Mouse (Mus musculus) retina, postnatal 7 days (tissue): Measurements from ENCODE around the gene Tnfrsf21.

Experiments
- DNase-seq: peaks from one replicate; pipeline ENCODE4 v3.0.0-alpha.2; 2012; ENCODE audit warnings: low read depth, low spot score

Gene Tnfrsf21

DNA sequence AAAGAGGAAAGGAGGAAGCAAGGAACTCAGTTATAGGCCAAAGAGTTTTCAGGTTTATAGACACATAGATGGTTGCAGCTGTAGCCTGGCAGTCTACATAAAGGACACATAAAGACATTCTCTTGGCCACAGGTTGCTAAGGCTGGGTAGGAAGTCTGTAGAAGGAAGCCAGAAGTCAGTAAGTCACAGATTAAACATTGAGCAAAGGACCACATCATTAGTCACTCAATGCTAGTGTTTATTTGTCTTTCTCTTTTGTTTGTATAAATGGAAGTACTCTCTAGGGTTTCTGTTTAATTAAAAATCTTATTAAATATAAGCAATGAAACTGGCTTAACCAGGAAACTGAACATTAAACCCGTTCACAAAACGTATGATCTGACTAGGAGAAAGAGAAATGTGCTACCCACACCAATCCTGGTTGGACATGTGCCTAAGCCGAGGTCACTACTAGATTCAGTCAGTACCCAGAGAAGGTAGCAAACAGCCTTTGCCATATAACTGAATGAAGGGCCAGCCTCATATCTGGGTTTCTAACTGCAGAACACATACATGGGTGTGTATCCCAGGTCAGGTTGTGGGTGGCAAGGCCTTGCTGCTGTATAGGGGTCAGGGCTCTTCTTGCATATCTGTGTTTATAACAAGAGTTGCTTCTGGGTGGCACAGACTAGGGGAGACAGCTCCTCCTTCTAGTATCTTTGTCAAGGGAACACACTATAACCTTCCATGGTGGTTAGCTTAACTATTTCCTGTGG is 113.9 kb downstream of the Tnfrsf21 start:
- no peak for DNase-seq

DNA sequence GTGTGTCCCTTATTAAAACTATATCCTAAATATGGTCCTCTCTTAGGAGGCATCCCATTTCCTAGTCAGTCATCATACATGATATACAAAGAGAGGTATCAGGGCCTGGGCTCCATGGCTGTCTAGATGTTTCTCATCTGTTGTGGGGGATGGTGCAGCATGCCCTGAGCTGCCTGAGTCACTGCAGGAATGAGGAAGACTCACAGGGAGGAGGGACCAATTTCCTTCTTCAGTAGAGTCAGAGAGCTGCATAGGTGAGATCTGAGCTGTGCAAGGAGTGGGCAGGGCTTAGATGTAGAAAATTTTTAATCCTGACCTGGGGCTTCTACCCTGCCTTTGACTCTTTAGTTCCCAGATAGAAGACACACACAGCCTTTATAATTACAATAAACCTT is 114.5 kb downstream of the Tnfrsf21 start:
- DNase-seq: no peak

DNA sequence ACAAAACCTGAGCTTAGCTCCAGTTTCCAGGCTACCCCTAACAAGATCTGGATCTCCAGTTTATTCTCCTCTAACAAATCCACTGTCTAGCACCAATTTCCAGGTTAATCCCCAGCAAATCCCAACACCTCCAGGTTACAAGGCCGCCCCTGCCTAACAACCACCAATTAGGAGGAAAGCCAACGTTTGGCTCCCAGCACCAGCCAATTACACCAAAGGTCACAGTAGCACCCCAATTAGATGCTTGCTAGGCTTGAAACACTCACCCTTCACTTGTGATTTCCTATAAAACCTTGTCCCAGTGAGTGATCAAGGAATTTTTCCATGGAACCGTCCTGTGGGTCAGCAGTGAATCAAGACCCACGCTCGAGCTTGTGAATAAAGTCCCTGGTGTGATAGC is 116.1 kb downstream of the Tnfrsf21 start:
- no peak for DNase-seq

DNA sequence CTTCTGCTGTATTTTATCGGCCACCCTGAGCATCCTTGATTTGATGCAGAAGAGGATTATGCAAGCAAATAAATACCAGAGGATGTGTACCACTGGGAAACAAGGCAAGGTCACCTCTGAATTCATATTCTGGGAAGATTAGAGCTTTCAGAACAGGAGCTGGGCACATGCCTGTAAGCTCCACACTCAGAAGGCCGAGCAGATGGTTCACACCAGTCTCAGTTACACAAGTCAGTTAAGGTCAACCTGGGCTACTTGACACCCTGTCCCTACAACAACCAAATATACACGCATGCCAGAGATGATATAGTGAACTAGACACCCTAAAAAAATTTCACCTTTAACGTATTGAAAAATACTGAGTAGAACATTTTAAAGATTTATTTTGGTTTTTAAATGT is 116.8 kb downstream of the Tnfrsf21 start:
- DNase-seq: no peak

DNA sequence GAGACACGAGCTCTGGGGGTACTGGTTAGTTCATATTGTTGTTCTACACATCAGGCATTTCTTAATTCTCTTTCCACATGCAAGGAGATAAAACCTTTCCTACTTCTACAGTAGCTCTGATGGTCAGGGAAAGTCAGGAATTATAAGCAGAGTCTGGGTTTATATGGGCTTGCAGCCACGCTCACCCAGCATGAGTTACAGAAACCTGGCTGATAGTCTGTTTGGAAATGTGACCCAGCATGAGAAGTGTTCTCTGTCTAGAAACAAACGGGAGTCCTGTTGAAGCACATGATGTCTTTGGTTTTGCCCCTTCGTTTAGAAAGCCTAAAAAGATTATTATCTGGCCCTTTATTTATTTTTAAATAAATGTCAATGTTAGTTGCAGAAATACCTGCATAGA is 118.6 kb downstream of the Tnfrsf21 start:
- DNase-seq: no peak

DNA sequence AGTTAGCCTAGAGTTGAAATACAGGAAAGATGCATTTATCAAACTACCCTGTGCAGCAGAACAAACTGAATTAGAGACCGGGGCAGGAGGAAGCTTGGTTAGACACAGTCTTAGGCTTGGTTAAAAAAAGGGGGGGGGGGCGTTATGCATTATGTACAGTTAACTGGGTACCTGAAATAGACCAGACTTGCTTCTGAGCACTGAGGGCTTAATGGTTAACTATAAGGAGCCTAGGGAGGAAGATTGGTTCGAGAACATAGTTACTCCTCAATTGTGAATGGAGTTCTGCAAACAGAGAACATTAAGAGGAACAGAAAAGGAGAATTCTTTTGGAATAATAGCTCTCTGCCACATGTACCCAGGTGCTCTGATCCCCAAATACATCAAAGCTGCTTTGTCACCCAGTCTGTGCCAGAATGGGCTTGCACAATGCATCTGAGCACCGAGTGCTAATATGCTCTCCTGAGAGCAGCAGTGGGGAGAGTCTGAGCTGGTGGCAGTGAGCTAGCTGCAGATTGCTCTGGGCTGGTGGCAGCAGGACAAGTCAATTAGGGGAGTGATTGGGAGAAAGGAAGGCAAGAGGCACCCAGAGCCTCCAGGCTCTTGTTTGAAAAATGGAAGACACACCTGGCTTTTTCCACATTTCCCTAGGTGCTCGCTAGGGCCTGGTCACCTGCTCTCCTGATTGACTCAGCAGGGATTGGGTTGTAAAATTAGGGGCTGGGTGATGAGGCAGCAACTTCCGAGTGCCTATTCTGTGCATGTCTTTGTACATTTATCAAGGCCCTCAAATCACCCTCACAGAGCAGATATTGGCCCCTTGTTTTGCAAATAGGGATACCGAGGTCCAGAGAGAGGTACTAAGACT is 119.3 kb downstream of the Tnfrsf21 start:
- DNase-seq: no peak

DNA sequence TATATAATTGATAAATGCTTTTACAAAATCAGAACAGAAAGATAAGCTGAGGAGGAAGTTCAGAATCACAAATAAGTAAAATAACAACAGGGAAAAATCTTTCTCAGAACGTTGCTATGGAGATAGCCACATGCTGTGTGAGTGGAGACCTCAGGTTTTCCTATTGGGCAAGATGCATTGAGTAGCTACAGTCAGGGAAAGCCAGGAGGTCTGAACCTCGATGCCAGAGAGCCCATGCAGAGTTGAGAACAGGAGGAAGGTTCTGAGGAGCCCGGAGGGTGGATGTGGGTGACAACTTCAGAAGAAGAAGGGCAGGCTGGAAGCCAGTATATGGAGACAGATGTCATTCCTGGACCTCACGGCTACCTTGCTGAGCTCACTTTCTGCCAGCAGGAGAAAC is 120.4 kb downstream of the Tnfrsf21 start:
- DNase-seq: no peak

DNA sequence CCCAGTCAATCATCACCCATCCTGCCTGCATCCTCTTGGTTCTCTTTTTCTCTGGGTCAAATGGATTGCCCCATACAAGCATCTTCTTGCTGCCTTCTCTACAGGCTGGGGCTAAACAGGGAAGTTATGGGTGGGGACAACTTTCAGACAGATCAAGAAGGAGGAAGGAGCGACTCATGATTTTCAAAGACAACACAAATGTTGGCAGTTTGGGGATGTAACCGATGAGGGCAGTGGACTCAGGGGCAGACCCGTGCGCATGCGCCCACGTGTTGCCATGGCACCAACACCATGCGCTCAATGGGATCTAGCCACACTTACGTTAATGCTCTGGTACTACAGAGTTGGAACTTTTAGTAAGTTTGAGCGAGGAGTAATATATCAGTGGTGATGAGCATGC is 121.5 kb downstream of the Tnfrsf21 start:
- DNase-seq: no peak

DNA sequence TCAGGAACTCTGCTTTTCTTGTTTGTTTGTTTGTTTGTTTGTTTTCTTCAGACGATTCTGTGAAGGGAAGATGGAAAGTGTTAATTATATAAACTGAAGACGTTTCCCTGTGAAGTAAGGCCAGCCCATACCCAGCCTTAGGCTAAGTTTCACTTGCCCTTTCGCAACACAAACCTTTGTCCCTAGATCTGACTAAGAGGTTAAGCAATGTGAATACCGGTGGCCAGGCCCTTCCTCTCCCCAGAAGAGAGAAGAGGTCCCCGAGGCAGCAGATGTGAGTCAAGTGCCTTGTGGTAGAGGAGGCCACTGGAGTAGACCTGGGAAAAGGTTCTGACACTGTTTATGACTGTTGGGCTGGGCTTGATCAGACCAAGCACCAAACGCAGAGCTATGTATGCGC is 122.0 kb downstream of the Tnfrsf21 start:
- no peak for DNase-seq
